Mouse (Mus musculus): ENCODE results near the gene Olfr781.
"Not testable (repeated sequence)": the region's sequence is repeated elsewhere in the genome, so short reads cannot be mapped to it uniquely, and the experiment has no call there.

The Olfr781 gene

GRCm38 (mm10) chr10:129328554-129328953, at the start of gene Olfr781:
Olfr781 (plus strand) TSS chr10:129328854.
- no peak for DNase-seq (ENCODE audit: low read depth in 2 of 2, low spot score in 2 of 2)

GRCm38 (mm10) chr10:129312973-129313372, 15.7 kb upstream of the Olfr781 start:
- DNase-seq (ENCODE audit: low read depth in 2 of 2, low spot score in 2 of 2) = not testable (repeated sequence)

GRCm38 (mm10) chr10:129313521-129313920, 15.1 kb upstream of the Olfr781 start:
- not testable (repeated sequence) for DNase-seq (ENCODE audit: low read depth in 2 of 2, low spot score in 2 of 2)

GRCm38 (mm10) chr10:129317817-129318216, 10.8 kb upstream of the Olfr781 start, which contains the start of gene Olfr780:
Olfr780 (plus strand) TSS chr10:129318117.
- no peak for DNase-seq (ENCODE audit: low read depth in 2 of 2, low spot score in 2 of 2)

- no peak for DNase-seq (ENCODE audit: low read depth in 2 of 2, low spot score in 2 of 2)
These were observed 19.9 kb downstream of the Olfr781 start, which contains the start of gene Olfr782 for GRCm38 (mm10) chr10:129348550-129348949. Olfr782 (plus strand) TSS chr10:129348850.

GRCm38 (mm10) chr10:129352475-129352874, 23.8 kb downstream of the Olfr781 start:
- not testable (repeated sequence) for DNase-seq (ENCODE audit: low read depth in 2 of 2, low spot score in 2 of 2)

- not testable (repeated sequence) for DNase-seq (ENCODE audit: low read depth in 2 of 2, low spot score in 2 of 2)
These were observed 27.8 kb downstream of the Olfr781 start for GRCm38 (mm10) chr10:129356496-129356895.

- no peak for DNase-seq (ENCODE audit: low read depth in 2 of 2, low spot score in 2 of 2)
These were observed 28.7 kb downstream of the Olfr781 start for GRCm38 (mm10) chr10:129357307-129357706.

GRCm38 (mm10) chr10:129374051-129374450, 45.4 kb downstream of the Olfr781 start:
- not testable (repeated sequence) for DNase-seq (ENCODE audit: low read depth in 2 of 2, low spot score in 2 of 2)
